Mouse (Mus musculus): Measurements from ENCODE around the gene Gm49392. TPM values are rescaled to one million over a fixed set of nuclear protein-coding genes. Genes with fewer than 3 reads are reported as not detected.
"Not testable (repeated sequence)": the region's sequence is repeated elsewhere in the genome, so short reads cannot be mapped to it uniquely, and the experiment has no call there.

The Gm49392 gene
- polyA plus RNA-seq (2012; rRNA removed): 0.13 and 0.17 TPM in 2 replicates

DNA sequence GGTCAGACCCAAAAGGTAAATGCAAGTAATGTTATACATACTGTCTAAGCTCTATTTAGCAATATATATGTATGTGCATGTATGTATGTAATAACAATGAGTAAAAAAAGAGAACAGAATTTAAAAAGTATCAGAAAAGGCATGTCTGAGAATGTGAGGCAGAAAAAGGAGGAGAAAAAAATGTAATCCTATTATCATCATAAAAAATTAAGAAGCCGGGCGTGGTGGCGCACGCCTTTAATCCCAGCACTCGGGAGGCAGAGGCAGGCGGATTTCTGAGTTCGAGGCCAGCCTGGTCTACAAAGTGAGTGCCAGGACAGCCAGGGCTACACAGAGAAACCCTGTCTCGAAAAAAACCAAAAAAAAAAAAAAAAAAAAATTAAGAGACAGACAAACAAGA, at the start of gene Gm49392:
Gene Gm49392 (minus strand): TSS at position 101 of the 400 bp plus-strand sequence.
- H3K4me1 ChIP-seq (ENCODE audit: control insufficient read depth, insufficient read depth, low read length); H3K4me3 ChIP-seq (ENCODE audit: insufficient read depth, low read length): not testable (repeated sequence)
- H3K27ac ChIP-seq (ENCODE audit: insufficient read depth, low read length): peak within 1 kb of the TSS; percentile 65; the same call in 1 of the 2 replicates

- H3K4me1 ChIP-seq (ENCODE audit: control insufficient read depth, insufficient read depth, low read length); H3K4me3 ChIP-seq (ENCODE audit: insufficient read depth, low read length); H3K27ac ChIP-seq (ENCODE audit: insufficient read depth, low read length): not testable (repeated sequence)
Measured at GRCm38 (mm10) chr13:60941884-60942283, 45.2 kb upstream of the Gm49392 start, which contains the start of gene Tpbpa. Tpbpa (minus strand) TSS chr13:60941984.

DNA sequence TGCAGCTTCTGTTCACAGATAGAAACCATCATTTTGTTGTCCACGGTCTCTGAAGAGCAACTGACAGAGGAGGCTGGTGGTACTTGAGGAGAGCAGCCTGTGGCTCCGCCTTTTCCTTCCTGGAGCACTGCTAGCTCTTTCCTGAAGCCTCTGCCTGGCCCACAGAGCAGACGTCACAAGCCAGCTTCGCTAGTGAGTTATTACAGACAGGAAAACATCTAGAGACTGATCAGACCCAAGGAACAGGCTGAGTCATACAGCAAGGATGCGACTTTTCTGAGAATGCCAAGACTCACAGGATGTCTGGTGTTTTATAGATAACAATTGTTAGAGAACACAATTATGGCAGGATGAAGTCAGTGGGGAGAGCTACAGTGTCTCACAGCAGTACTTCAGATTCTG, 39.8 kb upstream of the Gm49392 start, which contains the start of the genes Gm49391 and Ctla2a:
Gene Gm49391 (minus strand): TSS at position 72 of the 402 bp plus-strand sequence.
Gene Ctla2a (minus strand): TSS at position 126 of the 402 bp plus-strand sequence.
- Histone ChIP-seq H3K27ac (ENCODE audit: insufficient read depth, low read length) (peak within 1 kb of the TSS; percentile 56; the same call in 1 of the 2 replicates), H3K4me1 (ENCODE audit: control insufficient read depth, insufficient read depth, low read length) (no peaks in the 10 kb centered on the region), H3K4me3 (ENCODE audit: insufficient read depth, low read length) (no peak within 1 kb of the TSS)
- TF ChIP-seq POLR2A (IDR thresholded peaks at IDR 0.05; ENCODE audit: extremely low read depth, insufficient read depth, low read length): no peak
- TF ChIP-seq CTCF (IDR thresholded peaks at IDR 0.05; ENCODE audit: extremely low read depth, insufficient read depth, low read length): no peak

GRCm38 (mm10) chr13:60935490-60935889, 38.8 kb upstream of the Gm49392 start, which contains the start of gene Gm49393:
Gm49393 (minus strand) TSS chr13:60935590.
- H3K4me3 ChIP-seq (ENCODE audit: insufficient read depth, low read length); H3K4me1 ChIP-seq (ENCODE audit: control insufficient read depth, insufficient read depth, low read length); H3K27ac ChIP-seq (ENCODE audit: insufficient read depth, low read length): not testable (repeated sequence)

DNA sequence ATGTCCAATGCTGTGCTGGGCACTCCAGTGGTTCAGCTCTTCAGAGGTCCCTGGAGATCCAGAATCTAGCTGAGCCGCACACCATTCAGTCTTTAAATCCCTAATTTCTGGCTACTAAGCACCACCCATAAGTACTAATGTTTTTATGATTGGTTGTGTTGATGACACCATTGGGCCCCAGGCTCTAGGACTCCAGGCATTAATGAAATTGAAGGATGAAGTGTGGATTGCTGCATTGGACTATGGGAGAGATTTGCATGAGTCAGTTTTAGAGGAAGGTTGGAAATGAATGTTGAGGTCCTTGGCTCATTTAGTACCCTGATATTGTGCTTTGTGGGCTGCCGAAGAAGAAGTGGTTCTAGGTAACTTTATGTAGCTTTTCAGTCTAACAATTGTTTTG, 8.1 kb upstream of the Gm49392 start, which contains the start of gene Tpbpb:
Gene Tpbpb (minus strand): TSS at position 101 of the 400 bp plus-strand sequence.
- H3K27ac ChIP-seq (ENCODE audit: insufficient read depth, low read length); H3K4me3 ChIP-seq (ENCODE audit: insufficient read depth, low read length); H3K4me1 ChIP-seq (ENCODE audit: control insufficient read depth, insufficient read depth, low read length): not testable (repeated sequence)

DNA sequence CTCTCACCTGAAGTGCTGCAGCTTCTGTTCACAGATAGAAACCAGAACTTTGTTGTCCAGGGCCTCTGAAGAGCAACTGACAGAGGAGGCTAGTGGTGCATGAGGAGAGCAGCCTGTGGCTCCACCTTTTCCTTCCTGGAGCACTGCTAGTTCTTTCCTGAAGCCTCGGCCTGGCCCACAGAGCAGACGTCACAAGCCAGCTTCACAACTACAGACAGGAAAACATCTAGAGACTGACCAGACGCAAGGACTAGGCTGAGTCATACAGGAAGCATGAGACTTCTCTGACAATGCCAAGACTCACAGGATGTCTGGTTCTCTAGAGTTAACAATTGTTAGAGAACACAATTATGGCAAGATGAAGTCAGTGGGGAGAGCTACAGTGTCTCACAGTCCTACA, 634 bp upstream of the Gm49392 start, which contains the start of gene Ctla2b:
Gene Ctla2b (minus strand): TSS at position 120 of the 400 bp plus-strand sequence.
- Histone ChIP-seq H3K4me3 (ENCODE audit: insufficient read depth, low read length) (no peak within 1 kb of the TSS), H3K4me1 (ENCODE audit: control insufficient read depth, insufficient read depth, low read length) (no peaks in the 10 kb centered on the region), H3K27ac (ENCODE audit: insufficient read depth, low read length) (peak within 1 kb of the TSS; percentile 65; the same call in 1 of the 2 replicates)
- TF ChIP-seq POLR2A (IDR thresholded peaks at IDR 0.05; ENCODE audit: extremely low read depth, insufficient read depth, low read length) (no peak), CTCF (IDR thresholded peaks at IDR 0.05; ENCODE audit: extremely low read depth, insufficient read depth, low read length) (no peak)

DNA sequence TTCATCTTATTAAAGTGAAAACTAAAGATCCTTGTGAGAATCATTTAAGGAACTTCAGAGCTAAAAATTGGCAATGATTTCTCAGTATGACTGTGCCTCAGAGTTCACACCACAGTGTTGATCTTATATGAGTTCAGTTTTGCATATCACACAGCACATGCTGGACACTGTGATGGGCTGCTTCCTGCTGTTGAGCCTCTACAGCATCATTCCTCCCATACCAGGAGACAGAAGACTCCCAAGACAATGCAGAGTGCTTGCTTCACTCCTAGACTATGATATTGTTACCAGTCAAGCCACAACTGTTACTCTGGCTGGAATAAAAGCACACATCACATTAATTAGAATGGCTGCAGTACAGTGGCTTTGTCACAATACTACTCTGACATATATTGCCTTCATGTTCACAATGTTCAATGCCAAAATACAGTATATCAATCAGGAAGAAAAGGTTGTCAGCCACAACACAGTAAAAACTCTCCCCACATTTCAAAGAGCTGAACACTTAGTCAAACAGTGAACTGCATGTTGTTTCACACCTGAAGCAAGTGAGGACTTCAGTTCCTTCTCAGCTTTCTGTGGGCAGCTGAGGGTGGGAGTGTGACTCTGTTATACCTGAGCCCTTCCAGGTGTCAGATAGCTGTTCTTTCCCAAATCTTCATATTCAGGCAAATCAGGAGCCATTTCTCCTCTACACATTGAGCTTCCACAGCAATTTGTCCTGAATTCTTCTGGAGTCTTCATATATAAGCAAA, 1.1 kb downstream of the Gm49392 start:
- TF ChIP-seq CTCF (IDR thresholded peaks at IDR 0.05; ENCODE audit: extremely low read depth, insufficient read depth, low read length) (no peak), POLR2A (IDR thresholded peaks at IDR 0.05; ENCODE audit: extremely low read depth, insufficient read depth, low read length) (no peak)
- H3K4me3 ChIP-seq (ENCODE audit: insufficient read depth, low read length): no peak overlapping the region
- H3K4me1 ChIP-seq (ENCODE audit: control insufficient read depth, insufficient read depth, low read length): no peaks in the 10 kb centered on the region
- no peak overlapping the region for H3K27ac ChIP-seq (ENCODE audit: insufficient read depth, low read length)

- H3K27ac ChIP-seq (ENCODE audit: insufficient read depth, low read length): no peak overlapping the region
- H3K4me3 ChIP-seq (ENCODE audit: insufficient read depth, low read length): no peak overlapping the region
- TF ChIP-seq POLR2A (IDR thresholded peaks at IDR 0.05; ENCODE audit: extremely low read depth, insufficient read depth, low read length) (no peak), CTCF (IDR thresholded peaks at IDR 0.05; ENCODE audit: extremely low read depth, insufficient read depth, low read length) (no peak)
- no peaks in the 10 kb centered on the region for H3K4me1 ChIP-seq (ENCODE audit: control insufficient read depth, insufficient read depth, low read length)
Measured at GRCm38 (mm10) chr13:60892301-60892700, 4.4 kb downstream of the Gm49392 start.

GRCm38 (mm10) chr13:60864281-60864680, 32.4 kb downstream of the Gm49392 start, which contains the start of gene 4930486L24Rik:
4930486L24Rik (minus strand) TSS chr13:60864475.
- H3K4me3 ChIP-seq (ENCODE audit: insufficient read depth, low read length): no peak within 1 kb of the TSS
- H3K27ac ChIP-seq (ENCODE audit: insufficient read depth, low read length): no peak within 1 kb of the TSS
- H3K4me1 ChIP-seq (ENCODE audit: control insufficient read depth, insufficient read depth, low read length): no peaks in the 10 kb centered on the region
- no peak for TF ChIP-seq POLR2A (IDR thresholded peaks at IDR 0.05; ENCODE audit: extremely low read depth, insufficient read depth, low read length)
- TF ChIP-seq CTCF (IDR thresholded peaks at IDR 0.05; ENCODE audit: extremely low read depth, insufficient read depth, low read length): no peak

- TF ChIP-seq CTCF (IDR thresholded peaks at IDR 0.05; ENCODE audit: extremely low read depth, insufficient read depth, low read length) (no peak), POLR2A (IDR thresholded peaks at IDR 0.05; ENCODE audit: extremely low read depth, insufficient read depth, low read length) (no peak)
Measured at GRCm38 (mm10) chr13:60848241-60849120, 48.2 kb downstream of the Gm49392 start.

More at GRCm38 (mm10) chr13:60848241-60849120, 48.2 kb downstream of the Gm49392 start:
- no peak overlapping the region for H3K27ac ChIP-seq (ENCODE audit: insufficient read depth, low read length)
- H3K4me3 ChIP-seq (ENCODE audit: insufficient read depth, low read length): no peak overlapping the region
- no peaks in the 10 kb centered on the region for H3K4me1 ChIP-seq (ENCODE audit: control insufficient read depth, insufficient read depth, low read length)
